Mouse (Mus musculus) c-Kit-positive CD71-positive TER-119-positive erythroid progenitor cells, embryonic 14.5 days (primary cell): ENCODE results near the gene Eno4.

ENCODE experiments used
- DNase-seq: peaks from one replicate; pipeline ENCODE4 v3.0.0-alpha.2; 2013; ENCODE audit warnings: low spot score

Gene Eno4

GRCm38 (mm10) chr19:58974126-58974525 is 30.9 kb downstream of the Eno4 start:
- no peak for DNase-seq

- no peak for DNase-seq
Measured at GRCm38 (mm10) chr19:58975216-58975863, 32.1 kb downstream of the Eno4 start.

GRCm38 (mm10) chr19:58978401-58979171 is 35.4 kb downstream of the Eno4 start:
- peak; percentile 60 for DNase-seq

GRCm38 (mm10) chr19:58979436-58980055 is 36.3 kb downstream of the Eno4 start:
- DNase-seq: no peak

- no peak for DNase-seq
Measured at GRCm38 (mm10) chr19:58980056-58980440, 36.8 kb downstream of the Eno4 start.

GRCm38 (mm10) chr19:58981571-58981970 is 38.3 kb downstream of the Eno4 start:
- no peak for DNase-seq

GRCm38 (mm10) chr19:59002827-59003226 is 59.6 kb downstream of the Eno4 start:
- no peak for DNase-seq

- no peak for DNase-seq
Measured at GRCm38 (mm10) chr19:59006577-59007340, 63.5 kb downstream of the Eno4 start.

GRCm38 (mm10) chr19:59010802-59011201 is 67.6 kb downstream of the Eno4 start:
- no peak for DNase-seq
